Mouse (Mus musculus) hindbrain, embryonic 13.5 days (tissue): Measurements from ENCODE around the gene Npr1. TPM values are rescaled to one million over a fixed set of nuclear protein-coding genes. Genes with fewer than 3 reads are reported as not detected.
A peak's percentile ranks its signal among the peaks of the same experiment; 100 is the strongest.

Experiments used
- ATAC-seq: fragments of 200-750 bp; cut with Nextera tagmentation; 2 replicates; pipeline ENCODE4 v1.8.0; 2017; ENCODE audit warnings: moderate TSS enrichment; ENCODE audit not compliant: low FRiP score
- H3K27ac ChIP-seq: fragments of 300-500 bp; sonication (generic); 2 replicates; pipeline ENCODE4 v1.5.1; 2015; ENCODE audit warnings: inconsistent platforms, mild to moderate bottlenecking, moderate library complexity
- H3K27me3 ChIP-seq: fragments of 300-500 bp; sonication (generic); 2 replicates; pipeline ENCODE4 v1.6.1; 2015; ENCODE audit warnings: mild to moderate bottlenecking, inconsistent platforms
- H3K36me3 ChIP-seq: fragments of 300-500 bp; sonication (generic); 2 replicates; pipeline ENCODE4 v1.6.1; 2015; ENCODE audit warnings: mild to moderate bottlenecking, inconsistent platforms
- H3K4me1 ChIP-seq: fragments of 300-500 bp; sonication (generic); replicated peaks from 2 replicates; pipeline ENCODE4 v1.6.1; 2015; ENCODE audit warnings: inconsistent platforms
- H3K4me2 ChIP-seq: fragments of 300-500 bp; sonication (generic); 2 replicates; pipeline ENCODE4 v1.6.1; 2015; ENCODE audit warnings: inconsistent platforms, mild to moderate bottlenecking, moderate library complexity
- H3K4me3 ChIP-seq: fragments of 300-500 bp; sonication (generic); 2 replicates; pipeline ENCODE4 v1.5.1; 2015; ENCODE audit warnings: mild to moderate bottlenecking, inconsistent platforms
- H3K9ac ChIP-seq: fragments of 300-500 bp; sonication (generic); 2 replicates; pipeline ENCODE4 v1.6.1; 2015; ENCODE audit warnings: mild to moderate bottlenecking, inconsistent platforms
- H3K9me3 ChIP-seq: fragments of 300-500 bp; sonication (generic); 2 replicates; pipeline ENCODE4 v1.6.1; 2016; ENCODE audit warnings: inconsistent platforms
- WGBS: fragments of 180-500 bp; shearing (Covaris S2); methylation state at CpG from one replicate; pipeline ENCODE4 v1.1.7; 2015; 5-methylcytosine and 5-hydroxymethylcytosine counted together
- polyA plus RNA-seq: library from polyadenylated mRNA; unstranded; fragments of >200 nt; fragmentation: Nextera tagmentation; extraction: Ambion mirVana; gene quantifications from 2 replicates; pipeline ENCODE4 v1.2.1, GENCODE M21; 2015

The Npr1 gene
- polyA plus RNA-seq, 1 experiment from 2014 or later, result 3.5 TPM

- peaks cover 17% of the 10 kb centered on the region for H3K4me1 ChIP-seq
- H3K9me3 ChIP-seq, result no peaks in the 10 kb centered on the region
- WGBS, result 25% methylated on average over 7 of the region's 7 CpGs
- H3K27ac ChIP-seq, result peak overlapping the region; percentile 84
- H3K9ac ChIP-seq, result peak overlapping the region; percentile 61
- peak overlapping the region; percentile 34 for H3K4me3 ChIP-seq
- no peaks in the 10 kb centered on the region for H3K27me3 ChIP-seq
- peak overlapping the region; percentile 54 for H3K4me2 ChIP-seq
- H3K36me3 ChIP-seq, result no peaks in the 10 kb centered on the region
- peak; percentile 22; the same call in 1 of the 2 replicates for ATAC-seq
Observed at GRCm38 (mm10) chr3:90447123-90447494, 18.6 kb downstream of the Npr1 start.

- H3K27ac ChIP-seq, result peak overlapping the region; percentile 84
- peaks cover 17% of the 10 kb centered on the region for H3K4me1 ChIP-seq
- WGBS, result under 1% methylated on average over 17 of the region's 17 CpGs
- no peaks in the 10 kb centered on the region for H3K27me3 ChIP-seq
- peak overlapping the region; percentile 61 for H3K9ac ChIP-seq
- H3K36me3 ChIP-seq, result no peaks in the 10 kb centered on the region
- peak overlapping the region; percentile 34 for H3K4me3 ChIP-seq
- peak; percentile 95 for ATAC-seq
- peak overlapping the region; percentile 54 for H3K4me2 ChIP-seq
- no peaks in the 10 kb centered on the region for H3K9me3 ChIP-seq
Observed at GRCm38 (mm10) chr3:90446389-90447122, 19.1 kb downstream of the Npr1 start.

GRCm38 (mm10) chr3:90445417-90446200, 20.1 kb downstream of the Npr1 start:
- 67% methylated on average over 11 of the region's 11 CpGs for WGBS
- Histone ChIP-seq H3K27me3 (no peaks in the 10 kb centered on the region), H3K36me3 (no peaks in the 10 kb centered on the region), H3K9me3 (no peaks in the 10 kb centered on the region), H3K27ac (peak overlapping the region; percentile 84), H3K9ac (no peak overlapping the region), H3K4me1 (peaks cover 17% of the 10 kb centered on the region), H3K4me3 (no peak overlapping the region), H3K4me2 (peak overlapping the region; percentile 54)
- no peak for ATAC-seq

- Histone ChIP-seq H3K4me1 (peaks cover 17% of the 10 kb centered on the region), H3K4me3 (no peak overlapping the region), H3K36me3 (no peaks in the 10 kb centered on the region), H3K27ac (no peak overlapping the region), H3K9ac (no peak overlapping the region), H3K27me3 (no peaks in the 10 kb centered on the region), H3K9me3 (no peaks in the 10 kb centered on the region), H3K4me2 (no peak overlapping the region)
- ATAC-seq, result no peak
- 89% methylated on average over 3 of the region's 3 CpGs for WGBS
Observed at GRCm38 (mm10) chr3:90443977-90444376, 21.7 kb downstream of the Npr1 start.

- Histone ChIP-seq H3K4me3 (no peak overlapping the region), H3K36me3 (no peaks in the 10 kb centered on the region), H3K27me3 (no peaks in the 10 kb centered on the region), H3K4me2 (no peak overlapping the region), H3K9ac (no peak overlapping the region), H3K27ac (no peak overlapping the region), H3K4me1 (peaks cover 3% of the 10 kb centered on the region), H3K9me3 (no peaks in the 10 kb centered on the region)
- no peak for ATAC-seq
- WGBS, result 88% methylated on average over 2 of the region's 2 CpGs
Observed at GRCm38 (mm10) chr3:90440756-90441155, 24.9 kb downstream of the Npr1 start.

- ATAC-seq, result no peak
- H3K4me3 ChIP-seq, result no peak overlapping the region
Observed at GRCm38 (mm10) chr3:90437131-90437530, 28.5 kb downstream of the Npr1 start.

GRCm38 (mm10) chr3:90434073-90434730, 31.5 kb downstream of the Npr1 start:
- H3K4me1 ChIP-seq, result peaks cover 38% of the 10 kb centered on the region
- WGBS, result 59% methylated on average over 11 of the region's 11 CpGs
- peak overlapping the region; percentile 55 for H3K4me2 ChIP-seq
- peak overlapping the region; percentile 80 for H3K4me3 ChIP-seq
- no peak; the same call in 1 of the 2 replicates for ATAC-seq
- H3K27me3 ChIP-seq, result no peaks in the 10 kb centered on the region
- H3K9ac ChIP-seq, result peak overlapping the region; percentile 56
- no peaks in the 10 kb centered on the region for H3K9me3 ChIP-seq
- peaks cover 12% of the 10 kb centered on the region; the same call in 1 of the 2 replicates for H3K36me3 ChIP-seq
- no peak overlapping the region for H3K27ac ChIP-seq

More at GRCm38 (mm10) chr3:90437131-90437530, 28.5 kb downstream of the Npr1 start:
- 78% methylated on average over 4 of the region's 4 CpGs for WGBS
- H3K4me2 ChIP-seq, result no peak overlapping the region
- H3K4me1 ChIP-seq, result peaks cover 13% of the 10 kb centered on the region
- no peak overlapping the region for H3K27ac ChIP-seq
- no peaks in the 10 kb centered on the region for H3K36me3 ChIP-seq
- no peak overlapping the region for H3K9ac ChIP-seq
- no peaks in the 10 kb centered on the region for H3K27me3 ChIP-seq
- H3K9me3 ChIP-seq, result no peaks in the 10 kb centered on the region

GRCm38 (mm10) chr3:90433381-90434020, 32.2 kb downstream of the Npr1 start, which contains the start of gene Ints3:
Ints3 (minus strand) TSS chr3:90433622.
- Histone ChIP-seq H3K4me1 (peaks cover 44% of the 10 kb centered on the region), H3K27me3 (no peaks in the 10 kb centered on the region), H3K9ac (peak within 1 kb of the TSS; percentile 94), H3K9me3 (no peaks in the 10 kb centered on the region), H3K27ac (peak within 1 kb of the TSS; percentile 97), H3K4me2 (peak within 1 kb of the TSS; percentile 92), H3K36me3 (peaks cover 14% of the 10 kb centered on the region; the same call in 1 of the 2 replicates), H3K4me3 (peak within 1 kb of the TSS; percentile 80)
- under 1% methylated on average over 52 of the region's 52 CpGs for WGBS
- ATAC-seq, result peak; percentile 99

- Histone ChIP-seq H3K36me3 (peaks cover 14% of the 10 kb centered on the region; the same call in 1 of the 2 replicates), H3K4me3 (peak overlapping the region; percentile 80), H3K27me3 (no peaks in the 10 kb centered on the region), H3K9me3 (no peaks in the 10 kb centered on the region), H3K27ac (peak overlapping the region; percentile 97), H3K4me2 (peak overlapping the region; percentile 92), H3K9ac (peak overlapping the region; percentile 94), H3K4me1 (peaks cover 50% of the 10 kb centered on the region)
- 1% methylated on average over 12 of the region's 12 CpGs for WGBS
- peak; percentile 47 for ATAC-seq
Observed at GRCm38 (mm10) chr3:90432811-90433219, 32.9 kb downstream of the Npr1 start.

- peaks cover 51% of the 10 kb centered on the region for H3K4me1 ChIP-seq
- no peaks in the 10 kb centered on the region for H3K27me3 ChIP-seq
- H3K4me2 ChIP-seq, result peak overlapping the region; percentile 92
- peak overlapping the region; percentile 94 for H3K9ac ChIP-seq
- peak overlapping the region; percentile 97; the same call in 1 of the 2 replicates for H3K27ac ChIP-seq
- no peaks in the 10 kb centered on the region for H3K9me3 ChIP-seq
- 12% methylated on average over 2 of the region's 2 CpGs for WGBS
- ATAC-seq, result no peak
- peak overlapping the region; percentile 80 for H3K4me3 ChIP-seq
- peaks cover 14% of the 10 kb centered on the region; the same call in 1 of the 2 replicates for H3K36me3 ChIP-seq
Observed at GRCm38 (mm10) chr3:90432348-90432747, 33.3 kb downstream of the Npr1 start.

- no peak overlapping the region for H3K4me2 ChIP-seq
- no peak overlapping the region for H3K9ac ChIP-seq
- H3K4me1 ChIP-seq, result peaks cover 51% of the 10 kb centered on the region
- no peak overlapping the region for H3K4me3 ChIP-seq
- no peaks in the 10 kb centered on the region for H3K27me3 ChIP-seq
- H3K9me3 ChIP-seq, result no peaks in the 10 kb centered on the region
- H3K27ac ChIP-seq, result no peak overlapping the region
- peaks cover 19% of the 10 kb centered on the region; the same call in 1 of the 2 replicates for H3K36me3 ChIP-seq
- no peak for ATAC-seq
- 84% methylated on average over 3 of the region's 3 CpGs for WGBS
Observed at GRCm38 (mm10) chr3:90429576-90429975, 36.1 kb downstream of the Npr1 start.
